Mouse (Mus musculus): ENCODE measurements around the gene Ezh1.

Gene Ezh1

GRCm38 (mm10) chr11:101180846-101181740, 45.2 kb downstream of the Ezh1 start:
- peak; percentile 79 for DNase-seq (ENCODE audit: low spot score)

GRCm38 (mm10) chr11:101180261-101180660, 46.0 kb downstream of the Ezh1 start:
- DNase-seq (ENCODE audit: low spot score) = no peak

- no peak for DNase-seq (ENCODE audit: low spot score)
These were observed 47.0 kb downstream of the Ezh1 start for GRCm38 (mm10) chr11:101179306-101179705.

GRCm38 (mm10) chr11:101178061-101179058, 47.9 kb downstream of the Ezh1 start:
- no peak for DNase-seq (ENCODE audit: low spot score)

- peak; percentile 60 for DNase-seq (ENCODE audit: low spot score)
These were observed 49.1 kb downstream of the Ezh1 start for GRCm38 (mm10) chr11:101176933-101177773.

GRCm38 (mm10) chr11:101176117-101176691, 50.1 kb downstream of the Ezh1 start:
- peak; percentile 76 for DNase-seq (ENCODE audit: low spot score)

- no peak for DNase-seq (ENCODE audit: low spot score)
These were observed 50.6 kb downstream of the Ezh1 start for GRCm38 (mm10) chr11:101175636-101176116.

GRCm38 (mm10) chr11:101174851-101175628, 51.2 kb downstream of the Ezh1 start, which contains the start of gene Ccr10:
Ccr10 (minus strand) TSS chr11:101175443.
- peak; percentile 43 for DNase-seq (ENCODE audit: low spot score)

- DNase-seq (ENCODE audit: low spot score) = no peak
These were observed 51.9 kb downstream of the Ezh1 start for GRCm38 (mm10) chr11:101174389-101174745.

- peak; percentile 86 for DNase-seq (ENCODE audit: low spot score)
These were observed 52.5 kb downstream of the Ezh1 start for GRCm38 (mm10) chr11:101173631-101174388.

GRCm38 (mm10) chr11:101173112-101173511, 53.2 kb downstream of the Ezh1 start:
- DNase-seq (ENCODE audit: low spot score) = no peak

- no peak for DNase-seq (ENCODE audit: low spot score)
These were observed 53.8 kb downstream of the Ezh1 start for GRCm38 (mm10) chr11:101172434-101172815.

GRCm38 (mm10) chr11:101171721-101172433, 54.4 kb downstream of the Ezh1 start:
- peak; percentile 90 for DNase-seq (ENCODE audit: low spot score)

- DNase-seq (ENCODE audit: low spot score) = peak; percentile 99
These were observed 55.3 kb downstream of the Ezh1 start, which contains the start of gene Plekhh3 for GRCm38 (mm10) chr11:101170811-101171610. Plekhh3 (minus strand) TSS chr11:101171351.

- peak; percentile 38 for DNase-seq (ENCODE audit: low spot score)
These were observed 55.9 kb downstream of the Ezh1 start, which contains the start of gene Cntnap1 for GRCm38 (mm10) chr11:101170354-101170810. Cntnap1 (plus strand) TSS chr11:101170523.

GRCm38 (mm10) chr11:101169301-101170107, 56.8 kb downstream of the Ezh1 start:
- no peak for DNase-seq (ENCODE audit: low spot score)

Data from embryo, embryonic 10 days (tissue).